Mouse (Mus musculus) limb, embryonic 15.5 days (tissue): ENCODE measurements at regions not wholly inside any gene's neighbourhood (a gene's known extent, or its start where the extent isn't known, plus 50 kb on each side); places are given as distances from the start of the nearest gene placed in this dataset.
A peak's percentile ranks its signal among the peaks of the same experiment; 100 is the strongest.
"Not testable (repeated sequence)": the region's sequence is repeated elsewhere in the genome, so short reads cannot be mapped to it uniquely, and the experiment has no call there.

Experiments used
- ATAC-seq: fragments of 200-750 bp; cut with Nextera tagmentation; 2 replicates; pipeline ENCODE4 v1.8.0; 2017; ENCODE audit warnings: low read depth, moderate TSS enrichment; ENCODE audit not compliant: insufficient number of reproducible peaks, low FRiP score, low TSS enrichment
- H3K27ac ChIP-seq: fragments of 300-500 bp; sonication (generic); 2 replicates; pipeline ENCODE4 v1.5.1; 2015; ENCODE audit warnings: moderate library complexity, mild to moderate bottlenecking, inconsistent platforms
- H3K27me3 ChIP-seq: fragments of 300-500 bp; sonication (generic); 2 replicates; pipeline ENCODE4 v1.6.1; 2015; ENCODE audit warnings: inconsistent platforms
- H3K36me3 ChIP-seq: fragments of 300-500 bp; sonication (generic); 2 replicates; pipeline ENCODE4 v1.6.1; 2015; ENCODE audit warnings: inconsistent platforms
- H3K4me1 ChIP-seq: fragments of 300-500 bp; sonication (generic); 2 replicates; pipeline ENCODE4 v1.6.1; 2015; ENCODE audit warnings: inconsistent platforms
- H3K4me2 ChIP-seq: fragments of 300-500 bp; sonication (generic); 2 replicates; pipeline ENCODE4 v1.6.1; 2015; ENCODE audit warnings: mild to moderate bottlenecking, inconsistent platforms
- H3K4me3 ChIP-seq: fragments of 300-500 bp; sonication (generic); 2 replicates; pipeline ENCODE4 v1.5.1; 2015; ENCODE audit warnings: mild to moderate bottlenecking, inconsistent platforms
- H3K9ac ChIP-seq: fragments of 300-500 bp; sonication (generic); 2 replicates; pipeline ENCODE4 v1.6.1; 2015; ENCODE audit warnings: inconsistent platforms
- H3K9me3 ChIP-seq: fragments of 300-500 bp; sonication (generic); 2 replicates; pipeline ENCODE4 v1.6.1; 2016; ENCODE audit warnings: inconsistent platforms
- WGBS: fragments of 180-500 bp; shearing (Covaris S2); methylation state at CpG from one replicate; pipeline ENCODE4 v1.1.7; 2015; 5-methylcytosine and 5-hydroxymethylcytosine counted together

- Histone ChIP-seq H3K4me3 (no peak overlapping the region), H3K4me1 (no peaks in the 10 kb centered on the region), H3K9me3 (no peaks in the 10 kb centered on the region), H3K27ac (no peak overlapping the region), H3K27me3 (no peaks in the 10 kb centered on the region), H3K9ac (no peak overlapping the region), H3K36me3 (no peaks in the 10 kb centered on the region), H3K4me2 (no peak overlapping the region)
- WGBS = 87% methylated on average over 2 of the region's 2 CpGs
- ATAC-seq = no peak
Measured at GRCm38 (mm10) chr17:66206074-66206473, 82.8 kb downstream of the Ddx11 start.

- not testable (repeated sequence) for H3K9ac ChIP-seq, H3K4me2 ChIP-seq, H3K9me3 ChIP-seq, H3K4me3 ChIP-seq, H3K36me3 ChIP-seq, H3K4me1 ChIP-seq, ATAC-seq, H3K27ac ChIP-seq, H3K27me3 ChIP-seq
- WGBS = 72% methylated on average over 6 of the region's 6 CpGs
Measured at GRCm38 (mm10) chr17:66207653-66208497, 84.6 kb downstream of the Ddx11 start.

- WGBS = 49% methylated on average over 4 of the region's 6 CpGs
- not testable (repeated sequence) for H3K9ac ChIP-seq, H3K4me3 ChIP-seq, H3K4me1 ChIP-seq, H3K27ac ChIP-seq, H3K27me3 ChIP-seq, H3K9me3 ChIP-seq, H3K36me3 ChIP-seq, H3K4me2 ChIP-seq
- peak; percentile 71; the same call in 1 of the 2 replicates for ATAC-seq
Measured at GRCm38 (mm10) chr17:66208803-66209515, 85.6 kb downstream of the Ddx11 start.

GRCm38 (mm10) chr17:66211561-66211960 lies 88.2 kb downstream of the Ddx11 start:
- no peak for ATAC-seq
- H3K9me3 ChIP-seq = no peaks in the 10 kb centered on the region
- 82% methylated on average over 7 of the region's 7 CpGs for WGBS
- H3K36me3 ChIP-seq = no peaks in the 10 kb centered on the region
- H3K4me2 ChIP-seq = no peak overlapping the region
- no peak overlapping the region for H3K4me3 ChIP-seq
- no peak overlapping the region for H3K27ac ChIP-seq
- H3K9ac ChIP-seq = no peak overlapping the region
- H3K27me3 ChIP-seq = no peaks in the 10 kb centered on the region
- H3K4me1 ChIP-seq = no peaks in the 10 kb centered on the region

GRCm38 (mm10) chr17:66212616-66213015 lies 89.3 kb downstream of the Ddx11 start:
- Histone ChIP-seq H3K4me1 (no peaks in the 10 kb centered on the region), H3K9ac (no peak overlapping the region), H3K36me3 (no peaks in the 10 kb centered on the region), H3K27me3 (no peaks in the 10 kb centered on the region), H3K27ac (no peak overlapping the region), H3K9me3 (no peaks in the 10 kb centered on the region), H3K4me3 (no peak overlapping the region), H3K4me2 (no peak overlapping the region)
- ATAC-seq = no peak
- WGBS = 89% methylated on average over 9 of the region's 9 CpGs

GRCm38 (mm10) chr17:66218321-66218720 lies 95.0 kb downstream of the Ddx11 start:
- Histone ChIP-seq H3K27ac (no peak overlapping the region), H3K36me3 (no peaks in the 10 kb centered on the region), H3K27me3 (no peaks in the 10 kb centered on the region), H3K4me1 (no peaks in the 10 kb centered on the region), H3K9me3 (no peaks in the 10 kb centered on the region), H3K4me2 (no peak overlapping the region), H3K4me3 (no peak overlapping the region), H3K9ac (no peak overlapping the region)
- 87% methylated on average over 6 of the region's 6 CpGs for WGBS
- ATAC-seq = no peak

GRCm38 (mm10) chr17:66219669-66220435 lies 96.5 kb downstream of the Ddx11 start:
- Histone ChIP-seq H3K36me3 (no peaks in the 10 kb centered on the region), H3K9ac (no peak overlapping the region), H3K9me3 (no peaks in the 10 kb centered on the region), H3K4me3 (no peak overlapping the region), H3K27ac (no peak overlapping the region), H3K4me2 (no peak overlapping the region), H3K4me1 (no peaks in the 10 kb centered on the region), H3K27me3 (no peaks in the 10 kb centered on the region)
- WGBS = 64% methylated on average over 16 of the region's 16 CpGs
- ATAC-seq = no peak

GRCm38 (mm10) chr17:66221256-66221655 lies 97.9 kb downstream of the Ddx11 start:
- no peaks in the 10 kb centered on the region for H3K4me1 ChIP-seq
- no peaks in the 10 kb centered on the region for H3K27me3 ChIP-seq
- no peaks in the 10 kb centered on the region for H3K9me3 ChIP-seq
- WGBS = 10% methylated on average over 8 of the region's 8 CpGs
- H3K4me2 ChIP-seq = no peak overlapping the region
- no peak overlapping the region for H3K9ac ChIP-seq
- H3K36me3 ChIP-seq = no peaks in the 10 kb centered on the region
- H3K4me3 ChIP-seq = no peak overlapping the region
- no peak overlapping the region for H3K27ac ChIP-seq
- ATAC-seq = no peak

- no peak for ATAC-seq
- H3K4me1 ChIP-seq = no peaks in the 10 kb centered on the region
- no peak overlapping the region for H3K4me2 ChIP-seq
- H3K36me3 ChIP-seq = no peaks in the 10 kb centered on the region
- no peaks in the 10 kb centered on the region for H3K27me3 ChIP-seq
- H3K4me3 ChIP-seq = no peak overlapping the region
- no peak overlapping the region for H3K9ac ChIP-seq
- no peak overlapping the region for H3K27ac ChIP-seq
- no peaks in the 10 kb centered on the region for H3K9me3 ChIP-seq
- WGBS = 86% methylated on average over 13 of the region's 13 CpGs
Measured at GRCm38 (mm10) chr17:66223711-66224110, 100.4 kb downstream of the Ddx11 start.

- Histone ChIP-seq H3K4me3 (no peak overlapping the region), H3K27ac (no peak overlapping the region), H3K9ac (no peak overlapping the region), H3K4me2 (no peak overlapping the region), H3K27me3 (no peaks in the 10 kb centered on the region), H3K9me3 (no peaks in the 10 kb centered on the region), H3K4me1 (no peaks in the 10 kb centered on the region), H3K36me3 (no peaks in the 10 kb centered on the region)
- no peak for ATAC-seq
- 46% methylated on average over 7 of the region's 7 CpGs for WGBS
Measured at GRCm38 (mm10) chr17:66224241-66224640, 100.9 kb downstream of the Ddx11 start.

GRCm38 (mm10) chr17:66232391-66232790 lies 109.1 kb downstream of the Ddx11 start:
- H3K27ac ChIP-seq = no peak overlapping the region
- no peak for ATAC-seq
- peaks cover 19% of the 10 kb centered on the region for H3K4me1 ChIP-seq
- no peak overlapping the region for H3K9ac ChIP-seq
- no peak overlapping the region for H3K4me2 ChIP-seq
- no peak overlapping the region for H3K4me3 ChIP-seq
- 75% methylated on average over 8 of the region's 8 CpGs for WGBS
- peaks cover 6% of the 10 kb centered on the region; the same call in 1 of the 2 replicates for H3K27me3 ChIP-seq
- H3K9me3 ChIP-seq = no peaks in the 10 kb centered on the region
- H3K36me3 ChIP-seq = no peaks in the 10 kb centered on the region
